Mouse (Mus musculus): ENCODE results near the gene Tjp2. TPM values are rescaled to one million over a fixed set of nuclear protein-coding genes. Genes with fewer than 3 reads are reported as not detected.
"Not testable (repeated sequence)": the region's sequence is repeated elsewhere in the genome, so short reads cannot be mapped to it uniquely, and the experiment has no call there.

The Tjp2 gene
- polyA plus RNA-seq, 1 experiment from 2014 or later = 14.0 TPM

- Histone ChIP-seq H3K9ac (ENCODE audit: low read depth, low read length) (no peak overlapping the region), H3K36me3 (ENCODE audit: control insufficient read depth, insufficient read depth, low read length) (no peaks in the 10 kb centered on the region), H3K27me3 (replicated peaks; ENCODE audit: control insufficient read depth, insufficient read depth, low read length) (no peaks in the 10 kb centered on the region), H3K4me3 (ENCODE audit: low read depth, low read length) (no peak overlapping the region), H3K27ac (ENCODE audit: low read depth, low read length) (no peak overlapping the region), H3K4me2 (no peak overlapping the region), H3K4me1 (replicated peaks; ENCODE audit: control insufficient read depth, insufficient read depth, low read length) (no peaks in the 10 kb centered on the region), H3K9me3 (ENCODE audit: control insufficient read depth, low read length) (no peaks in the 10 kb centered on the region)
- ATAC-seq (replicated peaks; ENCODE audit: low FRiP score) (no peak), DNase-seq (ENCODE audit: low spot score) (no peak)
- 79% methylated on average over 12 of the region's 12 CpGs for WGBS
These were observed 24.3 kb downstream of the Tjp2 start for GRCm38 (mm10) chr19:24200566-24200965.

- WGBS = 67% methylated on average over 11 of the region's 11 CpGs
- no peak for ATAC-seq (replicated peaks; ENCODE audit: low FRiP score)
- H3K9ac ChIP-seq (ENCODE audit: low read depth, low read length) = no peak overlapping the region
These were observed 26.0 kb downstream of the Tjp2 start for GRCm38 (mm10) chr19:24198676-24199303.

GRCm38 (mm10) chr19:24197338-24197737 is 27.5 kb downstream of the Tjp2 start:
- 63% methylated on average over 3 of the region's 3 CpGs for WGBS

More at GRCm38 (mm10) chr19:24198676-24199303, 26.0 kb downstream of the Tjp2 start:
- Histone ChIP-seq H3K4me2 (no peak overlapping the region), H3K4me3 (ENCODE audit: low read depth, low read length) (no peak overlapping the region), H3K4me1 (replicated peaks; ENCODE audit: control insufficient read depth, insufficient read depth, low read length) (no peaks in the 10 kb centered on the region), H3K36me3 (ENCODE audit: control insufficient read depth, insufficient read depth, low read length) (no peaks in the 10 kb centered on the region), H3K9me3 (ENCODE audit: control insufficient read depth, low read length) (peaks cover 3% of the 10 kb centered on the region; the same call in 1 of the 2 replicates), H3K27ac (ENCODE audit: low read depth, low read length) (no peak overlapping the region), H3K27me3 (replicated peaks; ENCODE audit: control insufficient read depth, insufficient read depth, low read length) (no peaks in the 10 kb centered on the region)
- no peak for DNase-seq (ENCODE audit: low spot score)

GRCm38 (mm10) chr19:24195224-24195623 is 29.6 kb downstream of the Tjp2 start:
- Histone ChIP-seq H3K36me3 (ENCODE audit: control insufficient read depth, insufficient read depth, low read length) (no peaks in the 10 kb centered on the region), H3K9ac (ENCODE audit: low read depth, low read length) (no peak overlapping the region), H3K4me1 (replicated peaks; ENCODE audit: control insufficient read depth, insufficient read depth, low read length) (no peaks in the 10 kb centered on the region), H3K9me3 (ENCODE audit: control insufficient read depth, low read length) (peaks cover 3% of the 10 kb centered on the region; the same call in 1 of the 2 replicates), H3K27ac (ENCODE audit: low read depth, low read length) (no peak overlapping the region), H3K4me3 (ENCODE audit: low read depth, low read length) (no peak overlapping the region), H3K27me3 (replicated peaks; ENCODE audit: control insufficient read depth, insufficient read depth, low read length) (no peaks in the 10 kb centered on the region), H3K4me2 (no peak overlapping the region)
- WGBS = 58% methylated on average over 7 of the region's 7 CpGs
- DNase-seq (ENCODE audit: low spot score) = no peak
- no peak for ATAC-seq (replicated peaks; ENCODE audit: low FRiP score)

More at GRCm38 (mm10) chr19:24197338-24197737, 27.5 kb downstream of the Tjp2 start:
- Histone ChIP-seq H3K27ac (ENCODE audit: low read depth, low read length) (no peak overlapping the region), H3K9ac (ENCODE audit: low read depth, low read length) (no peak overlapping the region), H3K4me3 (ENCODE audit: low read depth, low read length) (no peak overlapping the region), H3K4me1 (replicated peaks; ENCODE audit: control insufficient read depth, insufficient read depth, low read length) (no peaks in the 10 kb centered on the region), H3K27me3 (replicated peaks; ENCODE audit: control insufficient read depth, insufficient read depth, low read length) (no peaks in the 10 kb centered on the region), H3K9me3 (ENCODE audit: control insufficient read depth, low read length) (peaks cover 3% of the 10 kb centered on the region; the same call in 1 of the 2 replicates), H3K36me3 (ENCODE audit: control insufficient read depth, insufficient read depth, low read length) (no peaks in the 10 kb centered on the region), H3K4me2 (no peak overlapping the region)
- ATAC-seq (replicated peaks; ENCODE audit: low FRiP score) (no peak), DNase-seq (ENCODE audit: low spot score) (no peak)

DNA sequence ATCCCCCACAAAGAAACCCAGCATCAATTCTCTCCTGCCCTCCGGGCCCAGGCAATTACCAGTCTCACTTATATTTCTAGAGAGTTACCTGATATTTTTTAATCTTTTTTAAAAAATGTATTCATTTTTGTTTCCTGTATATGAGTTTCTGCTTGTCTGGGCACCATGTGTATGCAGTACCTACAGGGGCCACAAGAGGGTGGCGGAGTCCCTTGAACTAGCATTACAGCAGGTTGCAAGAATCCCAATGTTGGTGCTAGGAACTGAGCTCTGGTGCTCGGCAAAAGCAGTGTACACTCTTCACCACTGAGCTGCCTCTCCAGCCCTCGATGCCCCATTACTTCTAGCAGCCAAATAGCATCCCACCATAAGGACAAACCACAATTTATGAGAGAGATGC is 30.6 kb downstream of the Tjp2 start:
- Histone ChIP-seq H3K27me3 (replicated peaks; ENCODE audit: control insufficient read depth, insufficient read depth, low read length) (no peaks in the 10 kb centered on the region), H3K4me2 (no peak overlapping the region), H3K36me3 (ENCODE audit: control insufficient read depth, insufficient read depth, low read length) (no peaks in the 10 kb centered on the region), H3K9me3 (ENCODE audit: control insufficient read depth, low read length) (peaks cover 3% of the 10 kb centered on the region; the same call in 1 of the 2 replicates), H3K4me1 (replicated peaks; ENCODE audit: control insufficient read depth, insufficient read depth, low read length) (no peaks in the 10 kb centered on the region), H3K27ac (ENCODE audit: low read depth, low read length) (no peak overlapping the region), H3K9ac (ENCODE audit: low read depth, low read length) (no peak overlapping the region), H3K4me3 (ENCODE audit: low read depth, low read length) (no peak overlapping the region)
- no peak for ATAC-seq (replicated peaks; ENCODE audit: low FRiP score)
- DNase-seq (ENCODE audit: low spot score) = no peak
- WGBS = 92% methylated on average over 4 of the region's 4 CpGs

- 81% methylated on average over 5 of the region's 5 CpGs for WGBS
- no peaks in the 10 kb centered on the region for H3K4me1 ChIP-seq (replicated peaks; ENCODE audit: control insufficient read depth, insufficient read depth, low read length)
- no peak overlapping the region for H3K4me3 ChIP-seq (ENCODE audit: low read depth, low read length)
- peaks cover 3% of the 10 kb centered on the region; the same call in 1 of the 2 replicates for H3K9me3 ChIP-seq (ENCODE audit: control insufficient read depth, low read length)
- no peak overlapping the region for H3K9ac ChIP-seq (ENCODE audit: low read depth, low read length)
- DNase-seq (ENCODE audit: low spot score) (no peak), ATAC-seq (replicated peaks; ENCODE audit: low FRiP score) (no peak)
- H3K4me2 ChIP-seq = no peak overlapping the region
- no peaks in the 10 kb centered on the region for H3K36me3 ChIP-seq (ENCODE audit: control insufficient read depth, insufficient read depth, low read length)
- no peak overlapping the region for H3K27ac ChIP-seq (ENCODE audit: low read depth, low read length)
- no peaks in the 10 kb centered on the region for H3K27me3 ChIP-seq (replicated peaks; ENCODE audit: control insufficient read depth, insufficient read depth, low read length)
These were observed 31.9 kb downstream of the Tjp2 start for GRCm38 (mm10) chr19:24192946-24193345.

- ATAC-seq (replicated peaks; ENCODE audit: low FRiP score) (no peak), DNase-seq (ENCODE audit: low spot score) (no peak)
- Histone ChIP-seq H3K9me3 (ENCODE audit: control insufficient read depth, low read length) (no peaks in the 10 kb centered on the region), H3K4me1 (replicated peaks; ENCODE audit: control insufficient read depth, insufficient read depth, low read length) (no peaks in the 10 kb centered on the region), H3K4me2 (no peak overlapping the region), H3K4me3 (ENCODE audit: low read depth, low read length) (no peak overlapping the region), H3K9ac (ENCODE audit: low read depth, low read length) (no peak overlapping the region), H3K36me3 (ENCODE audit: control insufficient read depth, insufficient read depth, low read length) (no peaks in the 10 kb centered on the region), H3K27me3 (replicated peaks; ENCODE audit: control insufficient read depth, insufficient read depth, low read length) (no peaks in the 10 kb centered on the region), H3K27ac (ENCODE audit: low read depth, low read length) (no peak overlapping the region; the same call in 1 of the 2 replicates)
- WGBS = 87% methylated on average over 2 of the region's 2 CpGs
These were observed 37.0 kb downstream of the Tjp2 start for GRCm38 (mm10) chr19:24187791-24188190.

DNA sequence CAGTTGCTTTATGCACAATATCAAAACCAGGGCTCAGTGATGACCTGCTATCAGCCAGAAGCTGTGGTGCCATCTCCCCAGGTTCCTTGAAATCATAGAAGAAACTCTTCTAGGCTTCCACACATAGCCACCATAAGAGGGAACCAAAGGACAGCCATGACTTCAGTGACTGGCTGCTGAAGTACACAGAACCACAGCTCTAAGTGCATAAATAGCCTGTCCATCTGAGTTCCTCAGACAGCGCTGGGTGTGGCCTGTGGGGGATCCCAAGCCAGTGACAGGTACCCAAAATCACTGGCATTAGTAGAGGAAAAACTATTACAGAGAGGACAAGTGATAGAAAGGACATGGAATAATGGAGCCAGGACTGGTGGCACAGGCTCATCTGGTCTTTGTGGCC is 37.5 kb downstream of the Tjp2 start:
- not testable (repeated sequence) for H3K4me2 ChIP-seq; H3K9ac ChIP-seq (ENCODE audit: low read depth, low read length); H3K27ac ChIP-seq (ENCODE audit: low read depth, low read length); H3K4me1 ChIP-seq (replicated peaks; ENCODE audit: control insufficient read depth, insufficient read depth, low read length); H3K4me3 ChIP-seq (ENCODE audit: low read depth, low read length); H3K27me3 ChIP-seq (replicated peaks; ENCODE audit: control insufficient read depth, insufficient read depth, low read length); H3K9me3 ChIP-seq (ENCODE audit: control insufficient read depth, low read length); ATAC-seq (replicated peaks; ENCODE audit: low FRiP score); DNase-seq (ENCODE audit: low spot score); H3K36me3 ChIP-seq (ENCODE audit: control insufficient read depth, insufficient read depth, low read length)
- 81% methylated on average over 1 of the region's 1 CpGs for WGBS

- ATAC-seq (replicated peaks; ENCODE audit: low FRiP score) (no peak), DNase-seq (ENCODE audit: low spot score) (no peak)
- Histone ChIP-seq H3K9me3 (ENCODE audit: control insufficient read depth, low read length) (no peaks in the 10 kb centered on the region), H3K4me1 (replicated peaks; ENCODE audit: control insufficient read depth, insufficient read depth, low read length) (no peaks in the 10 kb centered on the region), H3K9ac (ENCODE audit: low read depth, low read length) (no peak overlapping the region), H3K27ac (ENCODE audit: low read depth, low read length) (no peak overlapping the region), H3K36me3 (ENCODE audit: control insufficient read depth, insufficient read depth, low read length) (no peaks in the 10 kb centered on the region), H3K4me3 (ENCODE audit: low read depth, low read length) (no peak overlapping the region), H3K27me3 (replicated peaks; ENCODE audit: control insufficient read depth, insufficient read depth, low read length) (no peaks in the 10 kb centered on the region), H3K4me2 (no peak overlapping the region)
- 91% methylated on average over 15 of the region's 15 CpGs for WGBS
These were observed 41.1 kb downstream of the Tjp2 start for GRCm38 (mm10) chr19:24183680-24184235.
